Mouse (Mus musculus): ENCODE measurements around the gene Tmem131l. TPM values are rescaled to one million over a fixed set of nuclear protein-coding genes. Genes with fewer than 3 reads are reported as not detected.

Tmem131l gene
- total and polyA plus RNA-seq, 3 experiments: 9.6 to 39.6 TPM; not detected in 1

DNA sequence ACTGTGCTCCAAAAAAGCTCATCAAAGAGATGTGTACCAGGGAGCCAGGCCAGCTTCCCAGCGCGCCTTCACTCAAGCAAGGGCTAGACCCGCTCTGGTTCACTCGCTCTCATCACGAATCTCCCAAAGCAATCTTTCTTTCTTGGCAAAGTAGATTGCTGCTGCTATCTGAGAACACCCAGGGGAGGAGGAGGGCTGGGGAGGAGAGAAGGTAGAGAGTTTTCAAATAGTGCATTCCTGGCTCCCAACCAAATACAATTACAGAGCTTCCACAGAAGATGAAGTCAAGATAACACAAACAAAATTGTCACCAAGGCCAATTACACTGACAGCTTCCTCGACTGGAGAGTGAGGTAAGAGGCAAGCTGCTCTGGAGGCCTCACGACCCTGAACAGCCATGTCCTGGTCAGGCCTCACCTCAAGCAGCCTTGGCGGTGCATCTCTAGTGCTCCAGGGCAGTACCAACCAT, 12.2 kb downstream of the Tmem131l start:
- TF ChIP-seq USF2 (IDR thresholded peaks at IDR 0.05; ENCODE audit: borderline replicate concordance in 1 of 2, insufficient read depth in 1 of 2, low read depth in 1 of 2, low read length in 2 of 2) (no peak), GATA1 (IDR thresholded peaks at IDR 0.05; ENCODE audit: low read depth, low read length) (peak; percentile 15; the same call in 1 of the 2 replicates)
- peaks cover 4 to 9% of the 10 kb centered on the region in 2 experiments; a peak in 1 of 4 replicates for H3K36me3 ChIP-seq (ENCODE audit: control insufficient read depth in 1 of 2, insufficient read depth in 2 of 2, low read length in 2 of 2)
- DNase-seq (ENCODE audit: low read depth, low spot score): peak; percentile 25
- no peak overlapping the region for H3K27ac ChIP-seq (ENCODE audit: control insufficient read depth, low read depth, low read length)
- H3K4me3 ChIP-seq (ENCODE audit: control insufficient read depth in 1 of 2, insufficient read depth in 1 of 2, low read depth in 2 of 2, low read length in 2 of 2): no peak overlapping the region
- no peaks in the 10 kb centered on the region for H3K9me3 ChIP-seq (replicated peaks; ENCODE audit: insufficient read depth, low read length)
- H3K27me3 ChIP-seq (ENCODE audit: control insufficient read depth in 1 of 2, insufficient read depth in 2 of 2, low read length in 2 of 2): no peaks in the 10 kb centered on the region
- H3K4me1 ChIP-seq (ENCODE audit: control insufficient read depth in 1 of 2, insufficient read depth in 2 of 2, low read length in 2 of 2): 0 out of 4 replicates have a peak, but pooled peaks cover 0 to 3% of the 10 kb centered on the region in 2 experiments
- peaks cover 1% of the 10 kb centered on the region; the same call in 1 of the 2 replicates for H3K79me2 ChIP-seq (ENCODE audit: control insufficient read depth, insufficient read depth, low read length, poor library complexity)
- H3K9ac ChIP-seq (ENCODE audit: control insufficient read depth, low read depth, low read length, poor library complexity, severe bottlenecking): no peak overlapping the region

DNA sequence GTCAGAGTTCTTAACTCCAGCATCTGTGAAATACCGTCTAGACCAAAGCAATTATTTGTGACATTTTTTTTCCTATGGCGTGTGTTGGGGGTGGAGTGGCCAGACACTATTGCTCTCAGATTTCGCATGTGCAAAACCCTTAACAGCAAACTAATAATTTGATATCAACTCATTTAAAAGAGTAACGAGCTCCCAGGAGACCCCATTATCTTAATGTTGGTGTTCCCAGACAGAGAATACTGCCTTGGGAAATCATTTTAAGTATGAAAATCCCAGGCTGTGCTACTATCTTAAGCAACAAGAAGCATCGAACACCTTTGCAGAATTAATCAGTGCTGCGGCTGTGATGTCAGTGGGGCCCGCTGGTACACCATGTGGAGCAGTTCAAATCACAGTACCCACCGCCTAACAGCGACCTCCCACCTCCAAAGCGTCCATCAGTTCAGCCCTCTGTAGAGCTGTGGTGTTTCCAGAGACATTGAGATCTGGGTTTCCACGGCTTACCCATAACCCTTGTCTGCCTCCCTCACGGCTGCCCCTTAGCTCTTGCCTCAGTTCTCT, 15.4 kb downstream of the Tmem131l start:
- peaks cover 6 to 16% of the 10 kb centered on the region in 2 experiments for H3K4me1 ChIP-seq (ENCODE audit: control insufficient read depth in 1 of 2, insufficient read depth in 2 of 2, low read length in 2 of 2)

GRCm38 (mm10) chr3:84022723-84023122, 17.3 kb downstream of the Tmem131l start:
- TF ChIP-seq NELFE (IDR thresholded peaks at IDR 0.05; ENCODE audit: low read depth, low read length): no peak
- no peak for TF ChIP-seq MXI1 (IDR thresholded peaks at IDR 0.05; ENCODE audit: low read depth, low read length)
- TF ChIP-seq CHD1 (IDR thresholded peaks at IDR 0.05; ENCODE audit: low read depth, low read length): no peak
- TF ChIP-seq ELF1 (IDR thresholded peaks at IDR 0.05; ENCODE audit: low read depth, low read length): no peak
- TF ChIP-seq USF1 (IDR thresholded peaks at IDR 0.05; ENCODE audit: low read depth, low read length): no peak
- TF ChIP-seq MEF2A (IDR thresholded peaks at IDR 0.05; ENCODE audit: extremely low read depth, insufficient replicate concordance, low read depth, low read length, poor library complexity, severe bottlenecking): no peak
- TF ChIP-seq MAX (IDR thresholded peaks at IDR 0.05; ENCODE audit: low read length): no peak
- no peak for TF ChIP-seq TAL1 (IDR thresholded peaks at IDR 0.05; ENCODE audit: low read length)
- TF ChIP-seq UBTF (IDR thresholded peaks at IDR 0.05; ENCODE audit: borderline replicate concordance, insufficient read depth, low read depth, low read length): no peak
- TF ChIP-seq TBP (IDR thresholded peaks at IDR 0.05; ENCODE audit: low read depth, low read length): no peak
- Histone ChIP-seq H3K9ac (ENCODE audit: control insufficient read depth, low read depth, low read length, poor library complexity, severe bottlenecking) (no peak overlapping the region), H3K27me3 (ENCODE audit: control insufficient read depth in 1 of 2, insufficient read depth in 2 of 2, low read length in 2 of 2) (no peaks in the 10 kb centered on the region), H3K4me3 (ENCODE audit: control insufficient read depth in 1 of 2, insufficient read depth in 1 of 2, low read depth in 2 of 2, low read length in 2 of 2) (no peak overlapping the region), H3K27ac (ENCODE audit: control insufficient read depth, low read depth, low read length) (no peak overlapping the region), H3K36me3 (ENCODE audit: control insufficient read depth in 1 of 2, insufficient read depth in 2 of 2, low read length in 2 of 2) (peaks cover 7 to 9% of the 10 kb centered on the region in 2 experiments; a peak in 3 of 4 replicates), H3K9me3 (replicated peaks; ENCODE audit: insufficient read depth, low read length) (no peaks in the 10 kb centered on the region), H3K4me1 (ENCODE audit: control insufficient read depth in 1 of 2, insufficient read depth in 2 of 2, low read length in 2 of 2) (peaks cover 6 to 16% of the 10 kb centered on the region in 2 experiments), H3K79me2 (ENCODE audit: control insufficient read depth, insufficient read depth, low read length, poor library complexity) (peaks cover 1% of the 10 kb centered on the region; the same call in 1 of the 2 replicates)
- no peak for DNase-seq (ENCODE audit: low read depth, low spot score)

More for the DNA sequence above, 15.4 kb downstream of the Tmem131l start:
- Histone ChIP-seq H3K36me3 (ENCODE audit: control insufficient read depth in 1 of 2, insufficient read depth in 2 of 2, low read length in 2 of 2) (peaks cover 9 to 10% of the 10 kb centered on the region in 2 experiments; a peak in 3 of 4 replicates), H3K4me3 (ENCODE audit: control insufficient read depth in 1 of 2, insufficient read depth in 1 of 2, low read depth in 2 of 2, low read length in 2 of 2) (no peak overlapping the region), H3K79me2 (ENCODE audit: control insufficient read depth, insufficient read depth, low read length, poor library complexity) (peaks cover 1% of the 10 kb centered on the region; the same call in 1 of the 2 replicates), H3K27me3 (ENCODE audit: control insufficient read depth in 1 of 2, insufficient read depth in 2 of 2, low read length in 2 of 2) (no peaks in the 10 kb centered on the region), H3K9ac (ENCODE audit: control insufficient read depth, low read depth, low read length, poor library complexity, severe bottlenecking) (no peak overlapping the region), H3K9me3 (replicated peaks; ENCODE audit: insufficient read depth, low read length) (no peaks in the 10 kb centered on the region), H3K27ac (ENCODE audit: control insufficient read depth, low read depth, low read length) (no peak overlapping the region)
- DNase-seq (ENCODE audit: low read depth, low spot score): no peak
- TF ChIP-seq ZC3H11A (IDR thresholded peaks at IDR 0.05; ENCODE audit: low read depth, low read length): no peak
- TF ChIP-seq ETS1 (IDR thresholded peaks at IDR 0.05; ENCODE audit: low read depth, low read length): no peak
- no peak for TF ChIP-seq KAT2A (conservative IDR thresholded peaks at IDR 0.05; ENCODE audit: low read depth, low read length)
- no peak for TF ChIP-seq ZNF384 (IDR thresholded peaks at IDR 0.05; ENCODE audit: low read depth, low read length)
- TF ChIP-seq CHD2 (IDR thresholded peaks at IDR 0.05; ENCODE audit: low read length): no peak
- no peak for TF ChIP-seq MXI1 (IDR thresholded peaks at IDR 0.05; ENCODE audit: low read depth, low read length)
- no peak for TF ChIP-seq CHD1 (IDR thresholded peaks at IDR 0.05; ENCODE audit: low read depth, low read length)
- no peak for TF ChIP-seq EP300 (IDR thresholded peaks at IDR 0.05; ENCODE audit: low read depth in 1 of 2, low read length in 2 of 2)
- TF ChIP-seq MAZ (IDR thresholded peaks at IDR 0.05; ENCODE audit: low read depth, low read length): no peak
- no peak for TF ChIP-seq BHLHE40 (IDR thresholded peaks at IDR 0.05; ENCODE audit: borderline replicate concordance, low read depth, low read length)
- no peak for TF ChIP-seq E2F4 (IDR thresholded peaks at IDR 0.05; ENCODE audit: borderline replicate concordance, low read depth, low read length)
- no peak for TF ChIP-seq GATA1 (IDR thresholded peaks at IDR 0.05; ENCODE audit: low read depth, low read length)

Measured in MEL (cell line).